Mouse (Mus musculus) G1E (cell line): Measurements from ENCODE around the gene Tubb4b.

ENCODE experiments used
- CTCF ChIP-seq: IDR thresholded peaks from 2 replicates; pipeline ENCODE4 v1.5.1; 2012; ENCODE audit warnings: low read depth, low read length, inconsistent platforms, mixed read lengths
- GATA1 ChIP-seq: IDR thresholded peaks from 2 replicates; pipeline ENCODE4 v1.6.1; 2012; ENCODE audit warnings: borderline replicate concordance, low read length, inconsistent platforms, mixed read lengths
- GATA2 ChIP-seq: IDR thresholded peaks from 2 replicates; pipeline ENCODE4 v1.6.1; 2012; ENCODE audit warnings: low read depth, low read length, inconsistent platforms, borderline replicate concordance
- POLR2AphosphoS5 ChIP-seq: IDR thresholded peaks from 2 replicates; pipeline ENCODE4 v1.6.1; 2012; ENCODE audit warnings: low read depth, low read length, inconsistent platforms; ENCODE audit not compliant: insufficient replicate concordance
- TAL1 ChIP-seq: conservative IDR thresholded peaks from 2 replicates; pipeline ENCODE4 v1.6.1; 2012; ENCODE audit warnings: low read depth, low read length, inconsistent platforms, mixed read lengths

GRCm38 (mm10) chr2:25241438-25241775 lies 16.9 kb upstream of the Tubb4b start:
- TF ChIP-seq CTCF (no peak), TAL1 (no peak), GATA1 (no peak), GATA2 (no peak), POLR2AphosphoS5 (no peak)
